Mouse (Mus musculus): ENCODE measurements at regions not wholly inside any gene's neighbourhood (a gene's known extent, or its start where the extent isn't known, plus 50 kb on each side); places are given as distances from the start of the nearest gene placed in this dataset.

- no peak overlapping the region for H3K4me2 ChIP-seq (replicated peaks; ENCODE audit: low read depth, low read length)
- WGBS, result 48% methylated on average over 3 of the region's 3 CpGs
- H3K4me3 ChIP-seq (ENCODE audit: low read depth, low read length), result no peak overlapping the region
- no peaks in the 10 kb centered on the region for H3K9me3 ChIP-seq (ENCODE audit: control insufficient read depth, low read depth, low read length)
- no peaks in the 10 kb centered on the region for H3K36me3 ChIP-seq (ENCODE audit: control insufficient read depth, insufficient read depth, low read length)
- ATAC-seq (ENCODE audit: insufficient number of reproducible peaks, insufficient read depth, low FRiP score, low read depth), result no peak
- H3K27me3 ChIP-seq (ENCODE audit: control insufficient read depth, insufficient read depth, low read length), result no peaks in the 10 kb centered on the region
- no peak overlapping the region for H3K9ac ChIP-seq (replicated peaks; ENCODE audit: low read depth, low read length)
- H3K4me1 ChIP-seq (ENCODE audit: control insufficient read depth, insufficient read depth, low read length), result no peaks in the 10 kb centered on the region
- no peak overlapping the region for H3K27ac ChIP-seq (ENCODE audit: low read length)
Observed at GRCm38 (mm10) chr16:97234321-97234720, 63.8 kb upstream of the Dscam start.

DNA sequence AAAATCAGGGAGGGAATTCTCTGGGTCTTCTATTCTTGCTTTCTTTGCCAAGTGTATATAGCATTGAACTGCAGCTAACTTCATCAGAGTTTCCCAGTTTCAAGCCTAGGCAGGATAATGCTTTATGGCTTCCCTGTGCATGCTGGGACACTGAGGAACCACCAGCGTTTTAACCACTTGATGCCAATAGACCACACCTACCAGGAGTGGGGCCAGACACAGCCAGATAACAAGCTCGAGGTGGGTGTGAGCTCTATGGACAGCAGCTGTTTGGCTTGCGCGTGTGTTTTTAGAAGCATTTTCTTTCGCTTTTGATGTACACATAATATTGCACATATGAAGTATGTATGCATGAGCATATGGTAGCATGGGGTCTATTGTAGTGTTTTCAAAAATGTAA, 69.1 kb upstream of the Dscam start:
- H3K4me1 ChIP-seq (ENCODE audit: control insufficient read depth, insufficient read depth, low read length), result no peaks in the 10 kb centered on the region
- H3K27ac ChIP-seq (ENCODE audit: low read length), result no peak overlapping the region
- H3K27me3 ChIP-seq (ENCODE audit: control insufficient read depth, insufficient read depth, low read length), result no peaks in the 10 kb centered on the region
- H3K36me3 ChIP-seq (ENCODE audit: control insufficient read depth, insufficient read depth, low read length), result no peaks in the 10 kb centered on the region
- H3K9me3 ChIP-seq (ENCODE audit: control insufficient read depth, low read depth, low read length), result no peaks in the 10 kb centered on the region
- 74% methylated on average over 5 of the region's 5 CpGs for WGBS
- no peak for ATAC-seq (ENCODE audit: insufficient number of reproducible peaks, insufficient read depth, low FRiP score, low read depth)
- no peak overlapping the region for H3K4me3 ChIP-seq (ENCODE audit: low read depth, low read length)
- H3K9ac ChIP-seq (replicated peaks; ENCODE audit: low read depth, low read length), result no peak overlapping the region
- H3K4me2 ChIP-seq (replicated peaks; ENCODE audit: low read depth, low read length), result no peak overlapping the region

- Histone ChIP-seq H3K4me1 (ENCODE audit: control insufficient read depth, insufficient read depth, low read length) (no peaks in the 10 kb centered on the region), H3K4me2 (replicated peaks; ENCODE audit: low read depth, low read length) (no peak overlapping the region), H3K27ac (ENCODE audit: low read length) (no peak overlapping the region), H3K9me3 (ENCODE audit: control insufficient read depth, low read depth, low read length) (no peaks in the 10 kb centered on the region), H3K36me3 (ENCODE audit: control insufficient read depth, insufficient read depth, low read length) (no peaks in the 10 kb centered on the region), H3K4me3 (ENCODE audit: low read depth, low read length) (no peak overlapping the region), H3K27me3 (ENCODE audit: control insufficient read depth, insufficient read depth, low read length) (no peaks in the 10 kb centered on the region), H3K9ac (replicated peaks; ENCODE audit: low read depth, low read length) (no peak overlapping the region)
- no peak for ATAC-seq (ENCODE audit: insufficient number of reproducible peaks, insufficient read depth, low FRiP score, low read depth)
- 79% methylated on average over 7 of the region's 7 CpGs for WGBS
Observed at GRCm38 (mm10) chr16:97240085-97240484, 69.5 kb upstream of the Dscam start.

- no peak overlapping the region for H3K4me3 ChIP-seq (ENCODE audit: low read depth, low read length)
Observed at GRCm38 (mm10) chr16:97240859-97241360, 70.4 kb upstream of the Dscam start.

DNA sequence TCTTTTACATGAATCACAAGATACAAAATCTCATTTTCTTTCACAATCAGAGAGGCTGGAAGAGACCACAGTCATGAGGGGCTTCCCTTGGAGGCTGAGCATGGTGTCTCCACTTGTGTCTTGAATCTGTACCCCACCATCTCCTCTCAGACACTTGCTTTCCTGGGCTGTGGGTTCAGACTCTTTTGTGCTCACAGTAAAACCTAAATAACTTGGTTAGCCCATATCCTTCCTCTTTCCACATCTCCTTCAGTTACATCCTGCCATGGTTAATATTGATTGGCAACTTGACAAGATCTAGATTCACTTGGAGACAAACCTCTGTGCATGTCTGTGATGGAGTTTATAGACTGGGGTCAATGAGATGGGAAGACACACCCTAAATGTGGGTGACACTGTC, 71.1 kb upstream of the Dscam start:
- Histone ChIP-seq H3K4me3 (ENCODE audit: low read depth, low read length) (no peak overlapping the region), H3K9ac (replicated peaks; ENCODE audit: low read depth, low read length) (no peak overlapping the region), H3K4me2 (replicated peaks; ENCODE audit: low read depth, low read length) (no peak overlapping the region), H3K27me3 (ENCODE audit: control insufficient read depth, insufficient read depth, low read length) (no peaks in the 10 kb centered on the region), H3K4me1 (ENCODE audit: control insufficient read depth, insufficient read depth, low read length) (no peaks in the 10 kb centered on the region), H3K9me3 (ENCODE audit: control insufficient read depth, low read depth, low read length) (no peaks in the 10 kb centered on the region), H3K36me3 (ENCODE audit: control insufficient read depth, insufficient read depth, low read length) (no peaks in the 10 kb centered on the region), H3K27ac (ENCODE audit: low read length) (no peak overlapping the region)
- ATAC-seq (ENCODE audit: insufficient number of reproducible peaks, insufficient read depth, low FRiP score, low read depth), result no peak

More at GRCm38 (mm10) chr16:97240859-97241360, 70.4 kb upstream of the Dscam start:
- ATAC-seq (ENCODE audit: insufficient number of reproducible peaks, insufficient read depth, low FRiP score, low read depth), result no peak
- H3K9me3 ChIP-seq (ENCODE audit: control insufficient read depth, low read depth, low read length), result no peaks in the 10 kb centered on the region
- 39% methylated on average over 8 of the region's 8 CpGs for WGBS
- H3K36me3 ChIP-seq (ENCODE audit: control insufficient read depth, insufficient read depth, low read length), result no peaks in the 10 kb centered on the region
- no peak overlapping the region for H3K4me2 ChIP-seq (replicated peaks; ENCODE audit: low read depth, low read length)
- no peak overlapping the region for H3K27ac ChIP-seq (ENCODE audit: low read length)
- H3K27me3 ChIP-seq (ENCODE audit: control insufficient read depth, insufficient read depth, low read length), result no peaks in the 10 kb centered on the region
- no peak overlapping the region for H3K9ac ChIP-seq (replicated peaks; ENCODE audit: low read depth, low read length)
- no peaks in the 10 kb centered on the region for H3K4me1 ChIP-seq (ENCODE audit: control insufficient read depth, insufficient read depth, low read length)

GRCm38 (mm10) chr16:97250488-97250887, 79.9 kb upstream of the Dscam start:
- Histone ChIP-seq H3K36me3 (ENCODE audit: control insufficient read depth, insufficient read depth, low read length) (no peaks in the 10 kb centered on the region), H3K4me3 (ENCODE audit: low read depth, low read length) (no peak overlapping the region), H3K27ac (ENCODE audit: low read length) (no peak overlapping the region), H3K9me3 (ENCODE audit: control insufficient read depth, low read depth, low read length) (no peaks in the 10 kb centered on the region), H3K4me2 (replicated peaks; ENCODE audit: low read depth, low read length) (no peak overlapping the region), H3K27me3 (ENCODE audit: control insufficient read depth, insufficient read depth, low read length) (no peaks in the 10 kb centered on the region), H3K4me1 (ENCODE audit: control insufficient read depth, insufficient read depth, low read length) (no peaks in the 10 kb centered on the region), H3K9ac (replicated peaks; ENCODE audit: low read depth, low read length) (no peak overlapping the region)
- WGBS, result 63% methylated on average over 6 of the region's 6 CpGs
- ATAC-seq (ENCODE audit: insufficient number of reproducible peaks, insufficient read depth, low FRiP score, low read depth), result no peak

DNA sequence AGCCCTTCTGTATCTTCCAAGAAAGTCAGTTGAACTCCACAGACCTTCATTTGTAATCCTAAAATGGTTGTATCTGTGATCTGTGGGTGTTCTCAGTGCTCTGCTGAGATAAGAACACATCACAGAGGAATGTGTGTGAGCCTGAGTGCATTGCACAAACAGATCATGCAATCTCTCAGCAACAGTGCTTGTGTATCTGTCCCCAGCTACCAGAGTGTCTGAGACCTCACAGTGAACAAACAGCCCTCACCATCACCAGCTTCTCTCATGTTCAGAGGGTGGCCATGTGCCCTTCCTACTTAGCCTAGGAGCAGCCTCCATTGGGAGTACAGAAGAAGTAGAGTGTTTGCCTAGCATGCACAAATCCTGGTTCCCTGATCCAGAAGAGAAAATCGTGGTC, 82.0 kb upstream of the Dscam start:
- H3K4me2 ChIP-seq (replicated peaks; ENCODE audit: low read depth, low read length), result no peak overlapping the region
- 89% methylated on average over 1 of the region's 1 CpGs for WGBS
- no peak overlapping the region for H3K9ac ChIP-seq (replicated peaks; ENCODE audit: low read depth, low read length)
- no peaks in the 10 kb centered on the region for H3K27me3 ChIP-seq (ENCODE audit: control insufficient read depth, insufficient read depth, low read length)
- no peak overlapping the region for H3K4me3 ChIP-seq (ENCODE audit: low read depth, low read length)
- H3K4me1 ChIP-seq (ENCODE audit: control insufficient read depth, insufficient read depth, low read length), result no peaks in the 10 kb centered on the region
- H3K9me3 ChIP-seq (ENCODE audit: control insufficient read depth, low read depth, low read length), result no peaks in the 10 kb centered on the region
- no peak for ATAC-seq (ENCODE audit: insufficient number of reproducible peaks, insufficient read depth, low FRiP score, low read depth)
- H3K27ac ChIP-seq (ENCODE audit: low read length), result no peak overlapping the region
- H3K36me3 ChIP-seq (ENCODE audit: control insufficient read depth, insufficient read depth, low read length), result no peaks in the 10 kb centered on the region

DNA sequence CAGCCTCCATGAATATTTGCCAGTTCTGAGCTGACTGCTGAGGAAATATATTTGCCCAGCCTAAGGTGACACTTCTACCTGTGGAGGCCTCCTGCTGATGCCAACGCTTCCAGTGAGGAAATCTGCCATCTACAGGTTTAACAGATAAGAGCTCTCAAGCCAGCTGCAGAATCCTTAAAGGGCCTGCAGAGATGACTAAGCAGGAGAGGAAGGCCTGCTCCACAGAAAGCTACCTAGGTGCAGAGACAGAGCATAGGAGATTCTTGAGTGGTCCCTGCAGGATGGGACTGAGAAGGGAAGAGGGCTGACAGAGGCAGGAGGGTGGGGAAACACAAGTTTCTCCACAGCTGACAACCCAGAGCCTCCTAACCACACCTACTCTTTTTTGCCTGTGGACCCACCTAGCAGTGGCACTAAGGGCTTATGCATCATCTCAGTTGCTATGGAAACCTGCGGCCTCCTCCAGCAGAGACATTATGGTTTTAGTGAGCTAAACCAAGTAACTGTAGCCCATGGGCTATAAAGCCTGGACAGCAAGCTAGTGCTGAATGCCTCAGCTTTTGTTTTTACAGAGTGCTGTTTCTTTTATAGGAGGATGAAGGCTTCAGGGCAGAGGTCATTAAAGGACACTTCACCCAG, 82.6 kb upstream of the Dscam start:
- H3K4me1 ChIP-seq (ENCODE audit: control insufficient read depth, insufficient read depth, low read length), result no peaks in the 10 kb centered on the region
- H3K4me2 ChIP-seq (replicated peaks; ENCODE audit: low read depth, low read length), result no peak overlapping the region
- H3K4me3 ChIP-seq (ENCODE audit: low read depth, low read length), result no peak overlapping the region
- no peaks in the 10 kb centered on the region for H3K27me3 ChIP-seq (ENCODE audit: control insufficient read depth, insufficient read depth, low read length)
- H3K9ac ChIP-seq (replicated peaks; ENCODE audit: low read depth, low read length), result no peak overlapping the region
- no peaks in the 10 kb centered on the region for H3K9me3 ChIP-seq (ENCODE audit: control insufficient read depth, low read depth, low read length)
- ATAC-seq (ENCODE audit: insufficient number of reproducible peaks, insufficient read depth, low FRiP score, low read depth), result no peak
- H3K36me3 ChIP-seq (ENCODE audit: control insufficient read depth, insufficient read depth, low read length), result no peaks in the 10 kb centered on the region
- no peak overlapping the region for H3K27ac ChIP-seq (ENCODE audit: low read length)
- WGBS, result 49% methylated on average over 2 of the region's 2 CpGs

- Histone ChIP-seq H3K4me1 (ENCODE audit: control insufficient read depth, insufficient read depth, low read length) (no peaks in the 10 kb centered on the region), H3K4me3 (ENCODE audit: low read depth, low read length) (no peak overlapping the region), H3K9ac (replicated peaks; ENCODE audit: low read depth, low read length) (no peak overlapping the region), H3K9me3 (ENCODE audit: control insufficient read depth, low read depth, low read length) (no peaks in the 10 kb centered on the region), H3K27me3 (ENCODE audit: control insufficient read depth, insufficient read depth, low read length) (no peaks in the 10 kb centered on the region), H3K4me2 (replicated peaks; ENCODE audit: low read depth, low read length) (no peak overlapping the region), H3K36me3 (ENCODE audit: control insufficient read depth, insufficient read depth, low read length) (no peaks in the 10 kb centered on the region), H3K27ac (ENCODE audit: low read length) (no peak overlapping the region)
- ATAC-seq (ENCODE audit: insufficient number of reproducible peaks, insufficient read depth, low FRiP score, low read depth), result no peak
- 78% methylated on average over 6 of the region's 6 CpGs for WGBS
Observed at GRCm38 (mm10) chr16:97258821-97259220, 88.3 kb upstream of the Dscam start.

All from stomach, embryonic 14.5 days (tissue).